Mouse (Mus musculus): ENCODE measurements around the gene Exosc5. TPM values are rescaled to one million over a fixed set of nuclear protein-coding genes. Genes with fewer than 3 reads are reported as not detected.
A peak's percentile ranks its signal among the peaks of the same experiment; 100 is the strongest.

Exosc5 gene
- total RNA-seq, 2 experiments from 2014 or later: 11.7 to 23.1 TPM

- no peak for ATAC-seq (replicated peaks; ENCODE audit: low FRiP score, poor library complexity, severe bottlenecking)
Observed at GRCm38 (mm10) chr7:25702350-25702749, 43.4 kb downstream of the Exosc5 start.

GRCm38 (mm10) chr7:25703793-25704494 is 45.0 kb downstream of the Exosc5 start:
- ATAC-seq (replicated peaks; ENCODE audit: low FRiP score, poor library complexity, severe bottlenecking): no peak

- ATAC-seq (replicated peaks; ENCODE audit: low FRiP score, poor library complexity, severe bottlenecking): no peak
Observed at GRCm38 (mm10) chr7:25704716-25705364, 45.9 kb downstream of the Exosc5 start.

- ATAC-seq (replicated peaks; ENCODE audit: low FRiP score, poor library complexity, severe bottlenecking): no peak
Observed at GRCm38 (mm10) chr7:25705801-25706251, 46.9 kb downstream of the Exosc5 start.

- ATAC-seq (replicated peaks; ENCODE audit: low FRiP score, poor library complexity, severe bottlenecking): no peak
Observed at GRCm38 (mm10) chr7:25706578-25707170, 47.7 kb downstream of the Exosc5 start.

- ATAC-seq (replicated peaks; ENCODE audit: low FRiP score, poor library complexity, severe bottlenecking): no peak
Observed at GRCm38 (mm10) chr7:25707581-25708292, 48.8 kb downstream of the Exosc5 start.

- no peak for ATAC-seq (replicated peaks; ENCODE audit: low FRiP score, poor library complexity, severe bottlenecking)
Observed at GRCm38 (mm10) chr7:25709961-25710360, 51.0 kb downstream of the Exosc5 start.

GRCm38 (mm10) chr7:25710519-25711130 is 51.7 kb downstream of the Exosc5 start:
- ATAC-seq (replicated peaks; ENCODE audit: low FRiP score, poor library complexity, severe bottlenecking): no peak

GRCm38 (mm10) chr7:25711165-25711564 is 52.2 kb downstream of the Exosc5 start:
- no peak for ATAC-seq (replicated peaks; ENCODE audit: low FRiP score, poor library complexity, severe bottlenecking)

- ATAC-seq (replicated peaks; ENCODE audit: low FRiP score, poor library complexity, severe bottlenecking): no peak
Observed at GRCm38 (mm10) chr7:25711731-25712197, 52.8 kb downstream of the Exosc5 start.

GRCm38 (mm10) chr7:25712801-25713200 is 53.8 kb downstream of the Exosc5 start:
- no peak for ATAC-seq (replicated peaks; ENCODE audit: low FRiP score, poor library complexity, severe bottlenecking)

- no peak for ATAC-seq (replicated peaks; ENCODE audit: low FRiP score, poor library complexity, severe bottlenecking)
Observed at GRCm38 (mm10) chr7:25714581-25714980, 55.6 kb downstream of the Exosc5 start.

GRCm38 (mm10) chr7:25715731-25716271 is 56.8 kb downstream of the Exosc5 start:
- no peak for ATAC-seq (replicated peaks; ENCODE audit: low FRiP score, poor library complexity, severe bottlenecking)

GRCm38 (mm10) chr7:25717478-25717877 is 58.5 kb downstream of the Exosc5 start:
- ATAC-seq (replicated peaks; ENCODE audit: low FRiP score, poor library complexity, severe bottlenecking): no peak

GRCm38 (mm10) chr7:25718788-25719417 is 59.9 kb downstream of the Exosc5 start, which contains the start of gene Ccdc97:
Gene Ccdc97, minus strand, starts transcription at chr7:25719088.
- ATAC-seq (replicated peaks; ENCODE audit: low FRiP score, poor library complexity, severe bottlenecking): peak; percentile 88

GRCm38 (mm10) chr7:25719761-25720610 is 61.0 kb downstream of the Exosc5 start:
- ATAC-seq (replicated peaks; ENCODE audit: low FRiP score, poor library complexity, severe bottlenecking): peak; percentile 54; the same call in 1 of the 2 replicates

GRCm38 (mm10) chr7:25720760-25721159 is 61.8 kb downstream of the Exosc5 start:
- no peak for ATAC-seq (replicated peaks; ENCODE audit: low FRiP score, poor library complexity, severe bottlenecking)
